Mouse (Mus musculus) embryo, embryonic 10 days (tissue): Measurements from ENCODE around the gene Msh4.
A peak's percentile ranks its signal among the peaks of the same experiment; 100 is the strongest.

Source experiments
- DNase-seq: peaks from one replicate; pipeline ENCODE4 v3.0.0-alpha.2; 2015; ENCODE audit warnings: low spot score

Gene Msh4

GRCm38 (mm10) chr3:153906136-153906871 lies at the start of gene Msh4:
Gene Msh4, minus strand, starts transcription at chr3:153906138.
- DNase-seq: no peak

- no peak for DNase-seq
These were observed 42.2 kb upstream of the Msh4 start for GRCm38 (mm10) chr3:153948176-153948575.

GRCm38 (mm10) chr3:153947271-153947670 lies 41.3 kb upstream of the Msh4 start:
- DNase-seq: no peak

GRCm38 (mm10) chr3:153944335-153944990 lies 38.5 kb upstream of the Msh4 start, which contains the start of gene Acadm:
Gene Acadm, minus strand, starts transcription at chr3:153944632.
- peak; percentile 99 for DNase-seq

GRCm38 (mm10) chr3:153943901-153944334 lies 38.0 kb upstream of the Msh4 start:
- DNase-seq: peak; percentile 52

GRCm38 (mm10) chr3:153943003-153943640 lies 37.2 kb upstream of the Msh4 start:
- no peak for DNase-seq

GRCm38 (mm10) chr3:153941613-153942012 lies 35.7 kb upstream of the Msh4 start:
- DNase-seq: no peak

- DNase-seq: no peak
These were observed 34.5 kb upstream of the Msh4 start for GRCm38 (mm10) chr3:153940486-153940885.

GRCm38 (mm10) chr3:153940021-153940420 lies 34.1 kb upstream of the Msh4 start:
- DNase-seq: no peak

GRCm38 (mm10) chr3:153937116-153937810 lies 31.3 kb upstream of the Msh4 start:
- no peak for DNase-seq

GRCm38 (mm10) chr3:153935878-153936277 lies 29.9 kb upstream of the Msh4 start:
- DNase-seq: no peak

- DNase-seq: no peak
These were observed 26.5 kb upstream of the Msh4 start for GRCm38 (mm10) chr3:153932461-153932860.

GRCm38 (mm10) chr3:153929526-153929925 lies 23.6 kb upstream of the Msh4 start:
- DNase-seq: no peak

GRCm38 (mm10) chr3:153926333-153926732 lies 20.4 kb upstream of the Msh4 start:
- no peak for DNase-seq

GRCm38 (mm10) chr3:153921147-153921910 lies 15.4 kb upstream of the Msh4 start:
- DNase-seq: no peak

GRCm38 (mm10) chr3:153917200-153917599 lies 11.3 kb upstream of the Msh4 start:
- peak; percentile 30 for DNase-seq

GRCm38 (mm10) chr3:153913510-153914243 lies 7.7 kb upstream of the Msh4 start:
- DNase-seq: no peak

GRCm38 (mm10) chr3:153912546-153913509 lies 6.9 kb upstream of the Msh4 start, which contains the start of gene Rabggtb:
Gene Rabggtb, minus strand, starts transcription at chr3:153913009.
- DNase-seq: peak; percentile 95

GRCm38 (mm10) chr3:153911882-153912440 lies 6.0 kb upstream of the Msh4 start:
- no peak for DNase-seq
